Mouse (Mus musculus) bone marrow, adult 2 months (tissue): Measurements from ENCODE around the gene Sos1. TPM values are rescaled to one million over a fixed set of nuclear protein-coding genes. Genes with fewer than 3 reads are reported as not detected.

ENCODE experiments used
- H3K27ac ChIP-seq: fragments of 200-500 bp; 2 replicates; pipeline ENCODE4 v1.5.1; 2012; ENCODE audit warnings: low read depth, mild to moderate bottlenecking, control low read depth, inconsistent platforms, low read length; ENCODE audit not compliant: control insufficient read depth, poor library complexity, insufficient read depth
- H3K4me1 ChIP-seq: fragments of 200-500 bp; 2 replicates; pipeline ENCODE4 v1.6.1; 2011; ENCODE audit warnings: low read length; ENCODE audit not compliant: control insufficient read depth, insufficient read depth
- H3K4me3 ChIP-seq: fragments of 200-500 bp; replicated peaks from 2 replicates; pipeline ENCODE3; 2011; ENCODE audit warnings: mild to moderate bottlenecking, low read depth, low read length, control low read depth; ENCODE audit not compliant: control insufficient read depth
- CTCF ChIP-seq: fragments of 200-500 bp; IDR thresholded peaks from 2 replicates; pipeline ENCODE4 v1.5.1; 2011; ENCODE audit warnings: low read length, control low read depth; ENCODE audit not compliant: control insufficient read depth, insufficient read depth
- POLR2A ChIP-seq: fragments of 200-500 bp; IDR thresholded peaks from 2 replicates; pipeline ENCODE4 v1.6.1; 2011; ENCODE audit warnings: low read depth, mild to moderate bottlenecking, control low read depth, low read length, borderline replicate concordance; ENCODE audit not compliant: control insufficient read depth
- WGBS: fragments of 180-500 bp; shearing (Covaris S2); methylation state at CpG from one replicate; pipeline ENCODE4 v1.1.7; 2018; 5-methylcytosine and 5-hydroxymethylcytosine counted together
- polyA plus RNA-seq: library from polyadenylated mRNA; stranded (reverse); fragments of >200 nt; gene quantifications from 2 replicates; pipeline ENCODE4 v1.2.4, GENCODE M21; 2011; ENCODE audit warnings: low replicate concordance; ENCODE audit not compliant: missing spikeins, insufficient read depth, insufficient read length

Gene Sos1
- polyA plus RNA-seq, 1 experiment, result 5.5 TPM

DNA sequence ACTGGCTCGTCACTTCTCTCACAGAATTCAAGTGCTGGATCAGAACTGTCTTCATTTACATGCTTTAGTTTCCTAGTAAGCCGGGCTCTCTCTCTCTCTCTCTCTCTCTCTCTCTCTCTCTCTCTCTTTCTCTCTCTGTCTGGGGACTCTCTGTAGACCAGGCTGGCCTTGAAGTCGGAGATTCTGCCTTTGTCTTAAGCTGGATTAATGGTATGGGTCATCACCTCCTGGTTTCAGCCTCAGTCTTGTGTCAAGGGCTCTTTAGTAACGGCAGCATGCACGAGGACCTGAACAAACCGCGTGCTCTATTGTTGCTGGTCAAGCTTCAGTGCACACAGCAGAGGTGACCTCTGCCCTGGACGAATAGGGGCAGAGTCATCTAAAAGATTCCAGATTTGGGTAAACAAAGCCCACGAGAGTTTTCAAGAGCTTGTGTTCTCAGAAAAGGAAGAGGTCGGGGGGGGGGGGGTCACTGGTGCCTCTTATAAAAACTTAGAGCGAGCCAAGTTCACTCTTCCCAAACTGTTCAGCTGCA is 133.6 kb downstream of the Sos1 start:
- Histone ChIP-seq H3K4me1 (no peaks in the 10 kb centered on the region), H3K27ac (no peak overlapping the region), H3K4me3 (no peak overlapping the region)
- TF ChIP-seq CTCF (no peak), POLR2A (no peak)
- WGBS, result 78% methylated on average over 11 of the region's 11 CpGs

DNA sequence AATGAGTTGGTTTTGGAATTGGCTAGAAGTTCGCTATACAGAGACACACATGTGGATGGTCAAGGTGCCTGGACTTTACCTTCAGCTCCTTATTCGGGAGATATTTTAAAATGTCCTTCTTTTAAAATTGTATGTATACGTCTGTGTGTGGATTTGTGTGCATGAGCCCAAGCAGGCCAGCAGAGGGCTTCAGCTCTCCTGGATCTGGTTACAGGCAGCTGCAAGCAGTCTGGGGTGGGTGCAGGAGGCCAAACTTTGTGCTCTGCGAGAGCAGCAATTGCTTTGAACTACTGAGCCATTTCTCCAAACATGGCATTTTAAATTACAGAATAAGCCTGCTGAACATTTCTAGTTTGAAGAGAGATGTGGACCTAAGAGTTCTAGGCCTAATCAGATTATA is 135.0 kb downstream of the Sos1 start:
- Histone ChIP-seq H3K27ac (no peak overlapping the region), H3K4me1 (no peaks in the 10 kb centered on the region), H3K4me3 (no peak overlapping the region)
- 71% methylated on average over 4 of the region's 4 CpGs for WGBS
- peak; percentile 31; the same call in 1 of the 2 replicates for TF ChIP-seq CTCF
- no peak for TF ChIP-seq POLR2A

Other genes with a start within 250 kb of the Sos1 start
- gene Morn2, start 190.2 kb downstream of the Sos1 start, polyA plus RNA-seq, result 5.6 and 6.4 TPM in 2 replicates
- gene Dhx57, start 190.0 kb downstream of the Sos1 start, polyA plus RNA-seq, result 6.5 and 12.3 TPM in 2 replicates
- gene Arhgef33, start 173.0 kb downstream of the Sos1 start, polyA plus RNA-seq, result not detected in 2 replicates
- not detected in 2 replicates for gene Gm10190, start 106.9 kb downstream of the Sos1 start, polyA plus RNA-seq
- gene Cdkl4, start 97.4 kb upstream of the Sos1 start, polyA plus RNA-seq, result 0.31 and 0.52 TPM in 2 replicates
- 1.6 and 2.8 TPM in 2 replicates for gene Map4k3, start 248.0 kb upstream of the Sos1 start, polyA plus RNA-seq